Mouse (Mus musculus) bone marrow, adult 2 months (tissue): ENCODE measurements around the gene Rom1.

Experiments
- CTCF ChIP-seq: fragments of 200-500 bp; IDR thresholded peaks from 2 replicates; pipeline ENCODE4 v1.5.1; 2011; ENCODE audit warnings: low read length, control low read depth; ENCODE audit not compliant: control insufficient read depth, insufficient read depth
- POLR2A ChIP-seq: fragments of 200-500 bp; IDR thresholded peaks from 2 replicates; pipeline ENCODE4 v1.6.1; 2011; ENCODE audit warnings: low read depth, mild to moderate bottlenecking, control low read depth, low read length, borderline replicate concordance; ENCODE audit not compliant: control insufficient read depth

DNA sequence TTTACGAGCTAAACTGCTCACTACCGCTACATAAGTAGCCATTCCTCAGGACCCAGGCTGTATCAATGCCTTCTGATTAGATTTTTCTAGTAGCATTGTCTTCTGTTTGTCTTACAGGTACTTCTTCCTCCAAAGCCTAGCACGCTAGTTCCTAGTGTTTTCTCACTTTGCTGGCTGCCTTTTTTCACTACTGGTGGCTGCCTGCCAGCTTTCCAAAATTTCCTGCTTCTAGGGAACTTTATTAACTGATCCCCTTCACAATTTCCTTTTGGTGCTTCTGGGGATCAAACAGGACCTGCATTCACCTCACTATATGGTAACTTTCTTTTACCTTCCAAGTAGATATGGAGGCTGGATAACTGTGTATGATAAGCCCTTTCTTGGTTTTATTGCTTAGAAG, 30.1 kb downstream of the Rom1 start:
- no peak for TF ChIP-seq CTCF
- TF ChIP-seq POLR2A, result no peak
